Mouse (Mus musculus): ENCODE results near the gene Tfap4. TPM values are rescaled to one million over a fixed set of nuclear protein-coding genes. Genes with fewer than 3 reads are reported as not detected.

The Tfap4 gene
- polyA plus RNA-seq, 1 experiment from 2014 or later: 25.7 TPM

DNA sequence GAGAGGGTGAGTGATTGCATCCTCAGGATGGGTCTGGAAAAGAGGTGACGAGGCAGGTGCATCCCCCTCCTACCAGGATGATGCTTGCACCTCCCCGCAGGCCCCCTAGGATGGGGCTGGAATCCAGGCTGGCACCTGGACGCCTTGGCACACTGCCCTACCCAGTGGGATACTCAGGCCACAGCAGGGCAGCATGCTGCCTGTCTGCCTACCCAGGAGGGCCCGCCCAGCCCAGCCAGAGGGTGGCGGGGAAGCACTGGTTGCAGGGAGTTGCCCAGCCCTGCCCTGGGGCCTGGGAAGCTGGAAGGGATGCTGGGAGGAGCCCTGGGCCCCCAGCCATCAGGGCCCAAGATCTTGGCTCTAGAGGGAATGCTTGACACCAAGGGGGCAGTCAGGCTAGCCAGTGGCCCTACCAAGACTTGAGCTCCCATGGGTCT, 35.9 kb upstream of the Tfap4 start:
- H3K36me3 ChIP-seq (ENCODE audit: control insufficient read depth, insufficient read depth, low read length): peaks cover 6% of the 10 kb centered on the region
- peak overlapping the region; percentile 94 for H3K27ac ChIP-seq (ENCODE audit: low read depth, low read length)
- peak overlapping the region; percentile 88 for H3K4me3 ChIP-seq (ENCODE audit: low read length)
- no peaks in the 10 kb centered on the region for H3K9me3 ChIP-seq (ENCODE audit: control insufficient read depth, low read length)
- H3K4me2 ChIP-seq (replicated peaks; ENCODE audit: low read depth, low read length): peak overlapping the region; percentile 95
- H3K9ac ChIP-seq (ENCODE audit: low read depth, low read length): peak overlapping the region; percentile 96
- peaks cover 54% of the 10 kb centered on the region for H3K4me1 ChIP-seq (ENCODE audit: control insufficient read depth, insufficient read depth, low read length)
- H3K27me3 ChIP-seq (ENCODE audit: control insufficient read depth, insufficient read depth, low read length): no peaks in the 10 kb centered on the region
- WGBS: 7% methylated on average over 5 of the region's 5 CpGs
- ATAC-seq (ENCODE audit: low FRiP score, low TSS enrichment): peak; percentile 24

DNA sequence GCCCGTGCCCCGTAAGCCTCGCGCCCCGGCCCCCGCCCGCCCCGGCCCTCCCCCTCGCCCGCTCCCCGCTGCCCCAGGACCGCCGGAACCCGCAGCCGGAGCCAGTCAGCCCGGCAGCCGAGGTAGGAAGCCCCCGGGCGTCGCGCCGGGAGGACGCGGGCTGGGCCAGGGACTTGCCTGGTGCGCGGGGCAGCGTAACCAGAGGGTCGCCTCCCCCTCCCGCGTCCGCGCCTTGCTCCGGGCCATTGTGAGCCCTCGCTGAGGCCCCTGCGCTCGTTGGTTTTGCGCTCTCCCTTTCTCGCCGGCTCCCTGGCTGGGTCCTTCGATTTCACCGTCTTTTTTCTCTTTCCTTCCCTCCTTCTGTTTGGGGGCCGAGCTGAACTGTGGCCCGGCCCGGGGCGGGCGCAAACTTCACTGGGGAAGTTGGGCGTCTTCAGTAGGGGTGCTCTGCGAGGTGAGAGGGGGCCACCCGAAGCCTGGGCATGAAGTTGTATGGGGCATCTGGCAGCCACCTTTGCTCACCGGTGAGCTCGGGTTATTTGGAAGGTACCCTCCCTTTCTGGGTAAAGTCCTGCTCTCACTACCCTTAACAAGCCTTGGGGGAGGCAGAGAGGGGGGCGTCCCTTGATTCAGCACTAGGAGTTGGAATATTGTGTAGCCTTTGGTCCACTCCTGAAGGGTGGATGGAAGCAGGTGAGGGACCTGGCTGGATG, 35.3 kb upstream of the Tfap4 start:
- H3K27ac ChIP-seq (ENCODE audit: low read depth, low read length): peak overlapping the region; percentile 94
- 1% methylated on average over 40 of the region's 52 CpGs for WGBS

DNA sequence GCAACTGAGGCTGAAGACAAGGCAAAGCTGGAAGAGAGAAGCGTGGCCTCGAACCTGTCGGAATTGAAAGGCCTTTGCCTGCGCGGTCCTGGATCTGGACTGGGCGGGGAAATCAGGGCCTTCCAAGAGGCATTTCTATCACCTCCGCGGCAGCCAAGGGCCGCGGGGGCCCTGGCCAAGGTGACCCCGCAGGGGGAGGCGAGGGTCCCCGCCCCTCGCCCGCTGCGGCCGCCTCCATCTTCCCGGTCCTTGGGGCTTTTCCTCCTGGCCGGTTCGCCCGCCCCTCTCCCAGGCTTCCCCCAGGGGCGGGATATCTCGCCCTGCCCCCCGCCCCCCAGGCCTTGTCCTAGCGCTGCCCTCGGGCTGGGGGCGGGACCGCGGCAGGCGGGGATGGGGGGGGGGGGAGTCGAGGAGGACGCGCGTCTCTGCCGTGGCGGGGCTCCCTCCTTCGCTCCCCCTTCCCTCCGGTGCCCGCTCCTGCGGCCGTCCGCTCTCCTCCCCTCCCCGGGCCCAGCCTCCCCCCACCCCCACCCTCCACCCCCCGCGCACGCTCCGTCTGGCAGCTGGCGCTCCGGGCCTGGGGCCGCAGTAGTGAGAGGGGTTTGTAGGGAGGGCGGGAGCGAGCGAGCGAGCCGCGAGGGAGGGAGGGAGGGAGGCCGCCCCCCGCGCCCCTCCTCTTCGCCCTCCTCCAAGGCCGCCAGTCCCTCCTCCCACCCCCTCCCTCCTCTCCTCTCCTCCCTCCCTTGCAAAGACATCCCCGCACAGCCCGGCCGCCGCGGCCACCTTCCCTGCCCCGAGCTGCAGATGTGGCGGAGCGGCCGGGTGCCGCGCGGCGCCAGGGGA, 34.5 kb upstream of the Tfap4 start, which contains the start of gene Glis2:
Gene Glis2 (plus strand): TSS at position 743 of the 843 bp plus-strand sequence.
- H3K9me3 ChIP-seq (ENCODE audit: control insufficient read depth, low read length): no peaks in the 10 kb centered on the region
- H3K4me1 ChIP-seq (ENCODE audit: control insufficient read depth, insufficient read depth, low read length): peaks cover 43% of the 10 kb centered on the region

More for the DNA sequence above, 35.3 kb upstream of the Tfap4 start:
- peaks cover 48% of the 10 kb centered on the region for H3K4me1 ChIP-seq (ENCODE audit: control insufficient read depth, insufficient read depth, low read length)
- no peaks in the 10 kb centered on the region for H3K27me3 ChIP-seq (ENCODE audit: control insufficient read depth, insufficient read depth, low read length)
- peaks cover 9% of the 10 kb centered on the region for H3K36me3 ChIP-seq (ENCODE audit: control insufficient read depth, insufficient read depth, low read length)
- H3K4me3 ChIP-seq (ENCODE audit: low read length): peak overlapping the region; percentile 88
- peak; percentile 11 for ATAC-seq (ENCODE audit: low FRiP score, low TSS enrichment)
- H3K4me2 ChIP-seq (replicated peaks; ENCODE audit: low read depth, low read length): peak overlapping the region; percentile 95
- H3K9ac ChIP-seq (ENCODE audit: low read depth, low read length): peak overlapping the region; percentile 96
- H3K9me3 ChIP-seq (ENCODE audit: control insufficient read depth, low read length): no peaks in the 10 kb centered on the region

DNA sequence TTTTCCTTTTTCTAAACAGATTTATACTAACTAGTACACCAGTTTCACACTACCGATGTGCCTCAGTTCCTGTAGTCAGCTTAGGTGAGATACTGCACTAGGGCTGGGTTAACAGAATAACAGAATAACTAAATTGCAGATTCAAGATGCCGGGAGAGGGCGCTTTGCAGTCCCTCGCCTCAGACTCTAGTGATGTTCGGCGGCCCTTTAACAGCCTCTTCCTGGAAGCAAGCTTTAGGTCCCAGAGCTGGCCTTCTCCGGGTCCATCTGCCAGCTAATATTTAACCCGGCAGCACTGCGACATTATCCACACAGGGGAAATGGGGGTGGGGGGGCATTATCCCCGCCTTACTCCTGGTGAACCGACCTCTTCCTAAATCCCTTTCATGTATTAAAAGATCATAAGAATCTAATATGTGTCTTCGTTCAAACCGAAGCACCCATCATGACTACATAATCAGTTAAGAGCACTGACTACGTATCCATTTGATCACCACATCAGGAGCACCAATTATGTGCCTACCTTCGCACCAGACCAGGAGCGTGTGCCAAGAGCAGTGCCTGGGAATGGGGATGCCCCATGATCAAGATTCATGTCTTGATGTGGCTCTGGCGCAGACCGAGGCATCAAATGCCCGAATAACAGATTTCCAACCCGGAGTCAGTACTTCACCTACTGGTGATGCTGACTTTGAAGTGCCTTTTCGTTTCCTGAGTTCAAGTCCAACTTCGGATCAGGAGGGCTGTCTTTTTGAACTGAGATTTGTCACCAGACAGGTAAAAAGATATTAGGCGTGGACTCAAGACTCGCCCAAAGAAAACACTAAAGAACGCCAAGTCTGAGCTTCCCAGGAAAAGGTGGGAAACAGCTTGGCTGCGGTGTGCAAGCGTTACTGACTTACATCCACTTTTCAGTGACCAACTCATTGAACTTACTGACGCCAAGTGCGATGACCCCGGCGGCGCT, 33.5 kb upstream of the Tfap4 start:
- ATAC-seq (ENCODE audit: low FRiP score, low TSS enrichment): no peak; the same call in 1 of the 2 replicates
- 13% methylated on average over 32 of the region's 32 CpGs for WGBS
- peaks cover 33% of the 10 kb centered on the region for H3K4me1 ChIP-seq (ENCODE audit: control insufficient read depth, insufficient read depth, low read length)

More for the DNA sequence above, 34.5 kb upstream of the Tfap4 start, which contains the start of gene Glis2:
- Histone ChIP-seq H3K27me3 (ENCODE audit: control insufficient read depth, insufficient read depth, low read length) (no peaks in the 10 kb centered on the region), H3K4me2 (replicated peaks; ENCODE audit: low read depth, low read length) (peak within 1 kb of the TSS; percentile 95), H3K4me3 (ENCODE audit: low read length) (peak within 1 kb of the TSS; percentile 88), H3K9ac (ENCODE audit: low read depth, low read length) (peak within 1 kb of the TSS; percentile 96), H3K36me3 (ENCODE audit: control insufficient read depth, insufficient read depth, low read length) (peaks cover 9% of the 10 kb centered on the region), H3K27ac (ENCODE audit: low read depth, low read length) (peak within 1 kb of the TSS; percentile 94)
- ATAC-seq (ENCODE audit: low FRiP score, low TSS enrichment): peak; percentile 84
- WGBS: under 1% methylated on average over 30 of the region's 74 CpGs

DNA sequence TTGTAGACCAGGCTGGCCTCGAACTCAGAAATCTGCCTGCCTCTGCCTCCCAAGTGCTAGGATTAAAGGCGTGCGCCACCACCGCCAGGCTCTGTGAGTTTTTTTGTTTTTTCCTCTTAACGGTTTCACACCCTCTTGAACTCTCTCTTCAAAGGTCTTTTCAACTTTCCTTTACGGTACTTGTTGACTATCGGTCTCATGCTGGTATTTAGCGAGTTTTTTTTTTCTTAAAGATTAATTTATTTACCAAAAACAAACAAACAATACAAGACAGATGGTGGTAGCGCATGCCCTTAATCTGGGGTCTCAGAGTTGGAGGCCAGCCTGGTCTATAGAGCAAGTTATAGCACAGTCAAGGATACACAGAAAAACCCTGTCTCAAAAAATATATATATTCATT, 30.6 kb upstream of the Tfap4 start:
- peaks cover 6% of the 10 kb centered on the region for H3K36me3 ChIP-seq (ENCODE audit: control insufficient read depth, insufficient read depth, low read length)
- no peak for ATAC-seq (ENCODE audit: low FRiP score, low TSS enrichment)
- H3K4me3 ChIP-seq (ENCODE audit: low read length): no peak overlapping the region
- H3K9me3 ChIP-seq (ENCODE audit: control insufficient read depth, low read length): no peaks in the 10 kb centered on the region
- WGBS: 94% methylated on average over 9 of the region's 9 CpGs
- no peak overlapping the region for H3K4me2 ChIP-seq (replicated peaks; ENCODE audit: low read depth, low read length)
- no peaks in the 10 kb centered on the region for H3K27me3 ChIP-seq (ENCODE audit: control insufficient read depth, insufficient read depth, low read length)
- H3K27ac ChIP-seq (ENCODE audit: low read depth, low read length): no peak overlapping the region
- no peak overlapping the region for H3K9ac ChIP-seq (ENCODE audit: low read depth, low read length)
- H3K4me1 ChIP-seq (ENCODE audit: control insufficient read depth, insufficient read depth, low read length): peaks cover 22% of the 10 kb centered on the region

More for the DNA sequence above, 33.5 kb upstream of the Tfap4 start:
- Histone ChIP-seq H3K27ac (ENCODE audit: low read depth, low read length) (peak overlapping the region; percentile 94), H3K9ac (ENCODE audit: low read depth, low read length) (peak overlapping the region; percentile 96), H3K9me3 (ENCODE audit: control insufficient read depth, low read length) (no peaks in the 10 kb centered on the region), H3K4me2 (replicated peaks; ENCODE audit: low read depth, low read length) (peak overlapping the region; percentile 95), H3K36me3 (ENCODE audit: control insufficient read depth, insufficient read depth, low read length) (peaks cover 9% of the 10 kb centered on the region), H3K4me3 (ENCODE audit: low read length) (peak overlapping the region; percentile 88), H3K27me3 (ENCODE audit: control insufficient read depth, insufficient read depth, low read length) (no peaks in the 10 kb centered on the region)

DNA sequence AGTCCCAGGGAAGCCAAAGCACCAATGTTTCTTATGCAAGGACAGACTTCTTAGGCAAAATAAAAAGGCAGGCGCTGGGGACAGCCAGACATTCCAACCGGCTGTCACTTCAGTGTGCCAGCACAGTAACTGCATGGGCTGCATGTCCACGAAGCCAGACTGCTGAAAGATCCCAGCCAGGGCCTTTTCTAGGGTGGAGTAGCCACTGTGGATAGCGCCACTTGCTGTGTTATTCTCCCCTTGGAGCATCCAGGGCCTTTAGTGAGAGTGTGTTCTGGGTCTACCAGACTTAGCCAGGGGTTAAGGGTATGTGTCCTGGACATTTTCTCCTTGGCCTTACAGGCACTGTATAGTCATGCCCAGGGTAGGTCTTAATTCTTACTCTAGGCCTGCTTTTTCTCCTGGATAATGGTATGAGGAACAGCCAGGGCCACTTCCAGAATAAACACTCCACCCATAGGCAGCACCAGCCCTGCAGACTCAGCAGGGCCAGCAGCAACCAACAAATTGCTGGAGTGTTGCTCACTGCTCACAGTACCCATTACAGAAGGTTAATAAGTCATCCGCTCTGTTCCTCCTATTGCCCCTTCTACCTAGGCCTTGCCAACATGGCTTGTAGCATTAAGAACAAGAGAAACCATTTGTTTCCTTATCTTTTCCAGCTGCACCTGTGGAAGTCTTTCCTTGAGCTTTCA, 28.0 kb upstream of the Tfap4 start:
- Histone ChIP-seq H3K9ac (ENCODE audit: low read depth, low read length) (no peak overlapping the region; the same call in 1 of the 2 replicates), H3K4me1 (ENCODE audit: control insufficient read depth, insufficient read depth, low read length) (peaks cover 16% of the 10 kb centered on the region), H3K4me2 (replicated peaks; ENCODE audit: low read depth, low read length) (no peak overlapping the region), H3K27ac (ENCODE audit: low read depth, low read length) (peak overlapping the region; percentile 91), H3K36me3 (ENCODE audit: control insufficient read depth, insufficient read depth, low read length) (peaks cover 6% of the 10 kb centered on the region), H3K4me3 (ENCODE audit: low read length) (no peak overlapping the region), H3K9me3 (ENCODE audit: control insufficient read depth, low read length) (no peaks in the 10 kb centered on the region), H3K27me3 (ENCODE audit: control insufficient read depth, insufficient read depth, low read length) (no peaks in the 10 kb centered on the region)
- ATAC-seq (ENCODE audit: low FRiP score, low TSS enrichment): no peak
- WGBS: 63% methylated on average over 5 of the region's 5 CpGs

DNA sequence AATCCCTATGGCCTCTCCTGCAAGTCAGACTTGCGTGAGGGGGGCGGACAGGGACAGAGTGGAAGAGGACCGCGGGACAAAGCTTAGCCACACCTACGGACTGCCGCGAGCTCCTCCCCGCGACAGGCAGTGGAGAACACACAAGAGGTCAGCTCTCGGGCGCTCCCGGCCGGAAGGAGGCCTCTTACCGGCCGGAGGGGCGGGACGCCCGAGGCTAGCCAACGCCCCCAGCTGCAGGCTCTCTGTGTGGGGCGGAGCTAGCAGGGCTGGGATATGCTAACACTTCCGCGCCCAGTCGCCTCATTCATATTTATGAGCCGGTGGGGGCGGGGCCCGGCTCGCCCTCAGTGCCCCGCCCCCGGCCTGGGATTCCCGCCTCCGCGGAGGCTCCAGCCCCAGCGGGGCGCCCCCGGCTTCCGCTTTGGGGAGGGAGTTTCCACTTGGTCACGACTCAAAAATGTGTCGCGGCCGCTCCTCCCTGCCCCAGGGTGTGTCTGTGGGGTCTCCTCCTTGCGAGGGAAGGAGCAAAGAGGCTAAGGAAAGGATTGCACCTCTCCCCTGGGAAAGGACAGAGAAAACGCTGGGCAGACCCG, 27.0 kb upstream of the Tfap4 start:
- Histone ChIP-seq H3K4me3 (ENCODE audit: low read length) (peak overlapping the region; percentile 39), H3K36me3 (ENCODE audit: control insufficient read depth, insufficient read depth, low read length) (peaks cover 6% of the 10 kb centered on the region), H3K9ac (ENCODE audit: low read depth, low read length) (peak overlapping the region; percentile 56), H3K27ac (ENCODE audit: low read depth, low read length) (peak overlapping the region; percentile 91), H3K4me2 (replicated peaks; ENCODE audit: low read depth, low read length) (peak overlapping the region; percentile 54), H3K9me3 (ENCODE audit: control insufficient read depth, low read length) (no peaks in the 10 kb centered on the region), H3K27me3 (ENCODE audit: control insufficient read depth, insufficient read depth, low read length) (no peaks in the 10 kb centered on the region), H3K4me1 (ENCODE audit: control insufficient read depth, insufficient read depth, low read length) (peaks cover 16% of the 10 kb centered on the region)
- WGBS: under 1% methylated on average over 43 of the region's 43 CpGs
- ATAC-seq (ENCODE audit: low FRiP score, low TSS enrichment): peak; percentile 98

All from kidney, embryonic 14.5 days (tissue).